Mouse (Mus musculus) embryonic facial prominence, embryonic 14.5 days (tissue): ENCODE data around the gene Dppa3. TPM values are rescaled to one million over a fixed set of nuclear protein-coding genes. Genes with fewer than 3 reads are reported as not detected.
A peak's percentile ranks its signal among the peaks of the same experiment; 100 is the strongest.

ENCODE experiments used
- ATAC-seq: fragments of 200-750 bp; cut with Nextera tagmentation; 2 replicates; pipeline ENCODE4 v1.8.0; 2017; ENCODE audit warnings: low read depth, moderate number of reproducible peaks, moderate TSS enrichment
- DNase-seq: peaks from one replicate; pipeline ENCODE4 v3.0.0-alpha.2; 2015; ENCODE audit warnings: low spot score
- H3K27ac ChIP-seq: fragments of 300-500 bp; sonication (generic); replicated peaks from 2 replicates; pipeline ENCODE4 v1.5.1; 2014; ENCODE audit warnings: low read depth, mild to moderate bottlenecking, low read length, moderate library complexity
- H3K27me3 ChIP-seq: fragments of 300-500 bp; sonication (generic); replicated peaks from 2 replicates; pipeline ENCODE4 v1.6.1; 2014; ENCODE audit warnings: low read length; ENCODE audit not compliant: control insufficient read depth, insufficient read depth
- H3K36me3 ChIP-seq: fragments of 300-500 bp; sonication (generic); 2 replicates; pipeline ENCODE4 v1.6.1; 2014; ENCODE audit warnings: low read length, mixed read lengths; ENCODE audit not compliant: control insufficient read depth, insufficient read depth
- H3K4me1 ChIP-seq: fragments of 300-500 bp; sonication (generic); 2 replicates; pipeline ENCODE4 v1.6.1; 2014; ENCODE audit warnings: antibody characterized with exemption, low read length; ENCODE audit not compliant: control insufficient read depth, insufficient read depth
- H3K4me2 ChIP-seq: fragments of 300-500 bp; sonication (generic); 2 replicates; pipeline ENCODE4 v1.6.1; 2014; ENCODE audit warnings: low read depth, mild to moderate bottlenecking, low read length, moderate library complexity, mixed read lengths
- H3K4me3 ChIP-seq: fragments of 300-500 bp; sonication (generic); 2 replicates; pipeline ENCODE4 v1.5.1; 2014; ENCODE audit warnings: low read depth, mild to moderate bottlenecking, low read length
- H3K9ac ChIP-seq: fragments of 300-500 bp; sonication (generic); 2 replicates; pipeline ENCODE4 v1.6.1; 2014; ENCODE audit warnings: low read depth, mild to moderate bottlenecking, low read length, moderate library complexity, mixed read lengths
- H3K9me3 ChIP-seq: fragments of 300-500 bp; sonication (generic); 2 replicates; pipeline ENCODE4 v1.6.1; 2016; ENCODE audit warnings: low read length; ENCODE audit not compliant: control insufficient read depth
- WGBS: fragments of 180-500 bp; shearing (Covaris S2); extraction: QIAGEN DNeasy Blood & Tissue Kit; methylation state at CpG from one replicate; pipeline ENCODE4 v1.1.7; 2014; 5-methylcytosine and 5-hydroxymethylcytosine counted together
- polyA plus RNA-seq: library from polyadenylated mRNA; unstranded; fragments of >200 nt; fragmentation: Nextera tagmentation; extraction: Ambion mirVana; gene quantifications from 2 replicates; pipeline ENCODE4 v1.2.1, GENCODE M21; 2014

The Dppa3 gene
- polyA plus RNA-seq, 1 experiment from 2014 or later, result not detected

GRCm38 (mm10) chr6:122599054-122599737, 27.0 kb upstream of the Dppa3 start:
- no peak overlapping the region for H3K27ac ChIP-seq
- no peaks in the 10 kb centered on the region for H3K36me3 ChIP-seq
- H3K27me3 ChIP-seq, result no peaks in the 10 kb centered on the region
- no peak overlapping the region for H3K9ac ChIP-seq
- no peaks in the 10 kb centered on the region for H3K4me1 ChIP-seq
- ATAC-seq, result no peak
- no peak overlapping the region for H3K4me3 ChIP-seq
- no peaks in the 10 kb centered on the region for H3K9me3 ChIP-seq
- DNase-seq, result no peak
- no peak overlapping the region for H3K4me2 ChIP-seq
- WGBS, result 88% methylated on average over 9 of the region's 9 CpGs

DNA sequence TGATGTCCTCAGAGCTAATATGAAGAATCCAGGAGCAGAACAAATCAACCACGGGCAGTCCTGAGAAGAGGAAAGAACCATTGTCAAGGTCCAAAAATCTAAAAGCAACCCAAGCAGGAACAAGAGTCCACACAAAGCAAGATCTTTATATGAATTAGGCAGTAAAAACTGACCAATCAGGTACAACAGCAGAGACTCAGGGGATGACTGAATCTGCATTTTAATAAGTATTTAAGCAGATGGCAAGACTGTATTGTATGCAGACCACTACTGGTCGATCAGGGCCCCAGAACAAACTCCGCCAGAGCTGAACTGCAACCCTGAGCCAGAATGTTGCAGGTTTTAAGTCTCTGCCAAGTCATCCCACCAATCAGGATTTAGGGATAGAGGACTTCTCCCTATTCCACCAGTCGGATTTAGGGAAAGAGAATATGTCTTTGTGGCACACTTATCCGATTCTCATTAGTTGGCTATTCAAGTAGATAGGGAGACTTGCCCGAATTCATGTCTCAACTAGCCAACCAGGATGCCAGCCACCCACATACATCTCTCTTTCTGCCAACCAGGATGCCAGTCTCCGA, 26.1 kb upstream of the Dppa3 start:
- H3K9ac ChIP-seq, result no peak overlapping the region
- no peak overlapping the region for H3K4me3 ChIP-seq
- H3K4me1 ChIP-seq, result no peaks in the 10 kb centered on the region
- no peaks in the 10 kb centered on the region for H3K9me3 ChIP-seq
- 81% methylated on average over 7 of the region's 7 CpGs for WGBS
- no peak for ATAC-seq
- no peaks in the 10 kb centered on the region for H3K36me3 ChIP-seq
- H3K27me3 ChIP-seq, result no peaks in the 10 kb centered on the region
- no peak overlapping the region for H3K27ac ChIP-seq
- H3K4me2 ChIP-seq, result no peak overlapping the region
- DNase-seq, result no peak

- WGBS, result 85% methylated on average over 4 of the region's 4 CpGs
- no peak overlapping the region for H3K9ac ChIP-seq
Observed at GRCm38 (mm10) chr6:122601031-122601430, 25.2 kb upstream of the Dppa3 start.

DNA sequence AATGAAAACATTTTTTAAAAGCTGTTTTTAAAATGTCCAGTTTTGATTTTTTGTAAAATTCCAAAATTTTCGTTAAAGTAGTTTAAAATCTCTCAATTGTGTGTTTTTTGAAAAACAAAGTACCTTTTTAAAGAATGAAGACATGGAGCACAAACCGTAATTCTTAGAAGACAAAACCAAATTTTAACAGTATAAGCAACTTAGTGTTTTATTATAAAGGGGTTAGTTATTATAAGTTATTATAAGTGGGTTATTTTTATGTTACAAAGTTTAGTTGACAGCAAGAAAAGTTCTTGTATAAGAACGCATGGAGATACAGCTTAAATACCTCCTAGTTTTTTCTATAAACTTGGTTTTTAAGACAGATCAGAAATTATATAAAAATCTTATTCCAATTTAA, 24.6 kb upstream of the Dppa3 start:
- Histone ChIP-seq H3K9me3 (no peaks in the 10 kb centered on the region), H3K27ac (no peak overlapping the region), H3K4me2 (peak overlapping the region; percentile 65), H3K27me3 (no peaks in the 10 kb centered on the region), H3K4me3 (peak overlapping the region; percentile 42), H3K4me1 (no peaks in the 10 kb centered on the region), H3K9ac (no peak overlapping the region), H3K36me3 (no peaks in the 10 kb centered on the region)
- ATAC-seq (no peak), DNase-seq (no peak)
- 82% methylated on average over 3 of the region's 3 CpGs for WGBS

More at GRCm38 (mm10) chr6:122601031-122601430, 25.2 kb upstream of the Dppa3 start:
- DNase-seq (no peak), ATAC-seq (no peak)
- Histone ChIP-seq H3K36me3 (no peaks in the 10 kb centered on the region), H3K4me2 (no peak overlapping the region), H3K27me3 (no peaks in the 10 kb centered on the region), H3K9me3 (no peaks in the 10 kb centered on the region), H3K27ac (no peak overlapping the region), H3K4me1 (no peaks in the 10 kb centered on the region), H3K4me3 (no peak overlapping the region)

DNA sequence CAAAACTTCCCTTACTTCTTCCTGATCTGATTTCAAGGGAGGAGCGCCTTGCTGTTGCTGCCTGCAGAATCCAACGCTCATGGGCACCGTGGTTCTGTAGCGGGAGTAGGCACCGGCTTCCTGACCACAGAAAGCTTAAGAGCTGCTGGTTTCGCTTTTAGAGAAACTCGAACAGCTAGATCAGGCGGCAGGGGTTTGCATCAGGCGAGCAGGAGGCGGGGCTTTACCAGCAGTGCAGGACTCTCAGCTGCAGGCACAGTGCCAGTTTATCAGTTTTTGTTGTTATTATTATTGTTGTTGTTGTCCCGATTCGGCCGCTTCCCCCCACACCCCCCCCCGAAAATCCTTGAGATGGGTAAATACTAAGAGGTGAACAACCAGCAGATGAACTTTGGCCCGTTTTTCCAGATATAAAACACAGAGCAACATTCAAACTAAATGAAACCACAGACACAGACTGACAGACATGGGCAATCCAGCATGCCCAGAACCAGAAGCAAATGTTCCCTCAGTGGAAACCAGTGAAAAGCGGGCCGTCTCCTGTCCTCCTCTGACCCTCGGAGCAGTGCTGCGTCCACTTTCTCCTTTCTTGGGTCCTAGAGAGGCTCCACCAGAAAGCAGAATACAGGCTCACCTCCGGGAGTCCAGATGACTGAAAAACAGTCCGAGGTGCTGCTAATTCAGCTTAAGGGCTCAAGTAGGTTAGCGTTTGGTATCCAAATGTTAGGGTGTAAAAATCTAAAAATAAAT, 23.8 kb upstream of the Dppa3 start, which contains the start of gene Apobec1:
Gene Apobec1, minus strand, starts transcription at position 203 of the 750 bp plus-strand sequence.
- H3K9me3 ChIP-seq, result no peaks in the 10 kb centered on the region
- no peaks in the 10 kb centered on the region for H3K36me3 ChIP-seq
- peak; percentile 74 for ATAC-seq
- 5% methylated on average over 22 of the region's 22 CpGs for WGBS
- peak within 1 kb of the TSS; percentile 67; the same call in 1 of the 2 replicates for H3K27ac ChIP-seq
- no peaks in the 10 kb centered on the region for H3K4me1 ChIP-seq
- peak; percentile 93 for DNase-seq
- H3K4me3 ChIP-seq, result peak within 1 kb of the TSS; percentile 42
- peak within 1 kb of the TSS; percentile 65 for H3K4me2 ChIP-seq
- H3K27me3 ChIP-seq, result no peaks in the 10 kb centered on the region
- H3K9ac ChIP-seq, result peak within 1 kb of the TSS; percentile 55

DNA sequence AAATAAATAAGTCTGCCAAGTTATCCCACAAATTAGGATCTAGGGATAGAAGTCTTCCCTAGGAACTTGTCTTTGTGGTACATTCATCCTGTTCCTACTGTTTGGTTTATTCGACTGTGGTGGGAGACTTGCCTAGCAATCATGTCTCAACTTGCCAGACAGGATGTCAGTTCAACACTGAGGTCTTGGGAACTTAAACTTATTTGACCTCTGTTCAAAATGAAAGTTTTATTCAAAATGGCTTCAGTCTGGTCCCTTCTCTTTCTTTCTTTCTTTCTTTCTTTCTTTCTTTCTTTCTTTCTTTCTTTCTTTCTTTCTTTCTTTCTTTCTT, 23.3 kb upstream of the Dppa3 start:
- DNase-seq, result peak; percentile 43
- Histone ChIP-seq H3K4me3 (peak overlapping the region; percentile 42), H3K9ac (no peak overlapping the region), H3K27me3 (no peaks in the 10 kb centered on the region), H3K9me3 (no peaks in the 10 kb centered on the region), H3K4me2 (peak overlapping the region; percentile 65), H3K36me3 (no peaks in the 10 kb centered on the region), H3K4me1 (no peaks in the 10 kb centered on the region), H3K27ac (no peak overlapping the region)
- WGBS, result 20% methylated on average over 1 of the region's 1 CpGs
- ATAC-seq, result no peak

DNA sequence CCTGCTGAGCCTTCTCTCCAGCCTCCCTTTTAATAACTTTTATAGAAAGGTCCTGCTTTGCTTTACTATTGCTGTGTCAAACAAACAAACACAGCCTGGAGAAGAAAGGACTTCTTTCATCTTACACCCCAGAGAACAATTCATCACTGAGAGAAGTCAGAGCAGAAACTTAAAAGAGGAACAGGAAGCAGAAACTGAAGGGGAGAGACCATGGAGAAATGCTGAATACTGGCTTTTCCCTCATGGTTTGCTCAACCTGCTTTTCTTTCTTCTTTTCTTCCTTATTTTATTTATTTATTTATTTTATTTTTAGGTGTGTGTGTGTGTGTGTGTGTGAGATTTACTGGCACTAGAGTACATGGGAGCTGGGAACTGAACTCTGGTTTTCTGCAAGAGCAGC, 21.9 kb upstream of the Dppa3 start:
- Histone ChIP-seq H3K4me1 (no peaks in the 10 kb centered on the region), H3K4me2 (no peak overlapping the region), H3K4me3 (no peak overlapping the region), H3K27me3 (no peaks in the 10 kb centered on the region), H3K27ac (no peak overlapping the region), H3K36me3 (no peaks in the 10 kb centered on the region), H3K9ac (no peak overlapping the region), H3K9me3 (no peaks in the 10 kb centered on the region)
- ATAC-seq, result no peak
- no peak for DNase-seq

DNA sequence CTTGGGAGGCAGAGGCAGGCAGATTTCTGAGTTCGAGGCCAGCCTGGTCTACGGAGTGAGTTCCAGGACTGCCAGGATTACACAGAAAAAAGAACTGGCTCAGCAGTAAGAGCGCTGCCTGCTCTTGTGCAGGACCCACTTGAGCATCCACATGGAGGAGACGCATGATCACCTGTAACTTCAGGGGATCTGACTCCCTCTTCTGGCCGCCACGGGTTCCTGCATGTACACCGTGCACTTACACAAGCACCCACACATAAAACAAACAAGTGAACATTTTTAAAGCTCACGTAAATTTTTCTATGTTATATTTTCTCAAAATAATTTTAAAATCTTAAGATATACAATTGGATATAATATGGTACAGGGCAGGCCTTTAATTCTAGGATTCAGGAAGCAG, 20.7 kb upstream of the Dppa3 start:
- no peaks in the 10 kb centered on the region for H3K9me3 ChIP-seq
- no peak overlapping the region for H3K4me2 ChIP-seq
- WGBS, result 94% methylated on average over 8 of the region's 8 CpGs
- H3K9ac ChIP-seq, result no peak overlapping the region
- H3K4me1 ChIP-seq, result no peaks in the 10 kb centered on the region
- H3K27me3 ChIP-seq, result no peaks in the 10 kb centered on the region
- ATAC-seq (no peak), DNase-seq (no peak)
- H3K27ac ChIP-seq, result no peak overlapping the region
- no peak overlapping the region for H3K4me3 ChIP-seq
- H3K36me3 ChIP-seq, result no peaks in the 10 kb centered on the region
